Mouse (Mus musculus): ENCODE measurements around the gene Scfd2. TPM values are rescaled to one million over a fixed set of nuclear protein-coding genes. Genes with fewer than 3 reads are reported as not detected.

Gene Scfd2
- polyA plus RNA-seq, 1 experiment = 14.9 TPM

GRCm38 (mm10) chr5:74215125-74215524 is 316.4 kb downstream of the Scfd2 start:
- no peak for TF ChIP-seq POLR2A (IDR thresholded peaks at IDR 0.05; ENCODE audit: control insufficient read depth, low read depth, low read length)
- no peak for TF ChIP-seq CTCF (IDR thresholded peaks at IDR 0.05; ENCODE audit: control insufficient read depth, insufficient read depth, insufficient replicate concordance, low read depth, low read length)
- Histone ChIP-seq H3K27me3 (ENCODE audit: control insufficient read depth, insufficient read depth, low read length) (no peaks in the 10 kb centered on the region), H3K4me3 (ENCODE audit: control insufficient read depth, low read depth, low read length) (no peak overlapping the region), H3K27ac (ENCODE audit: control insufficient read depth, insufficient read depth, low read depth, low read length) (no peak overlapping the region), H3K36me3 (ENCODE audit: control insufficient read depth, insufficient read depth, low read length) (no peaks in the 10 kb centered on the region), H3K4me1 (ENCODE audit: control insufficient read depth, insufficient read depth, low read length) (no peaks in the 10 kb centered on the region)

GRCm38 (mm10) chr5:74214501-74215110 is 317.0 kb downstream of the Scfd2 start:
- no peak overlapping the region for H3K4me3 ChIP-seq (ENCODE audit: control insufficient read depth, low read depth, low read length)
- no peaks in the 10 kb centered on the region for H3K27me3 ChIP-seq (ENCODE audit: control insufficient read depth, insufficient read depth, low read length)
- H3K36me3 ChIP-seq (ENCODE audit: control insufficient read depth, insufficient read depth, low read length) = no peaks in the 10 kb centered on the region
- H3K27ac ChIP-seq (ENCODE audit: control insufficient read depth, insufficient read depth, low read depth, low read length) = no peak overlapping the region
- H3K4me1 ChIP-seq (ENCODE audit: control insufficient read depth, insufficient read depth, low read length) = no peaks in the 10 kb centered on the region
- TF ChIP-seq CTCF (IDR thresholded peaks at IDR 0.05; ENCODE audit: control insufficient read depth, insufficient read depth, insufficient replicate concordance, low read depth, low read length) (no peak), POLR2A (IDR thresholded peaks at IDR 0.05; ENCODE audit: control insufficient read depth, low read depth, low read length) (no peak)

- Histone ChIP-seq H3K4me1 (ENCODE audit: control insufficient read depth, insufficient read depth, low read length) (peaks cover 3% of the 10 kb centered on the region), H3K27ac (ENCODE audit: control insufficient read depth, insufficient read depth, low read depth, low read length) (no peak overlapping the region), H3K27me3 (ENCODE audit: control insufficient read depth, insufficient read depth, low read length) (no peaks in the 10 kb centered on the region), H3K4me3 (ENCODE audit: control insufficient read depth, low read depth, low read length) (no peak overlapping the region), H3K36me3 (ENCODE audit: control insufficient read depth, insufficient read depth, low read length) (no peaks in the 10 kb centered on the region)
- TF ChIP-seq POLR2A (IDR thresholded peaks at IDR 0.05; ENCODE audit: control insufficient read depth, low read depth, low read length) = no peak
- no peak for TF ChIP-seq CTCF (IDR thresholded peaks at IDR 0.05; ENCODE audit: control insufficient read depth, insufficient read depth, insufficient replicate concordance, low read depth, low read length)
Measured at GRCm38 (mm10) chr5:74211346-74211745, 320.2 kb downstream of the Scfd2 start.

- TF ChIP-seq CTCF (IDR thresholded peaks at IDR 0.05; ENCODE audit: control insufficient read depth, insufficient read depth, insufficient replicate concordance, low read depth, low read length) (no peak), POLR2A (IDR thresholded peaks at IDR 0.05; ENCODE audit: control insufficient read depth, low read depth, low read length) (no peak)
- Histone ChIP-seq H3K36me3 (ENCODE audit: control insufficient read depth, insufficient read depth, low read length) (no peaks in the 10 kb centered on the region), H3K27me3 (ENCODE audit: control insufficient read depth, insufficient read depth, low read length) (no peaks in the 10 kb centered on the region), H3K27ac (ENCODE audit: control insufficient read depth, insufficient read depth, low read depth, low read length) (no peak overlapping the region), H3K4me3 (ENCODE audit: control insufficient read depth, low read depth, low read length) (no peak overlapping the region), H3K4me1 (ENCODE audit: control insufficient read depth, insufficient read depth, low read length) (peaks cover 3% of the 10 kb centered on the region)
Measured at GRCm38 (mm10) chr5:74209640-74210039, 321.9 kb downstream of the Scfd2 start.

GRCm38 (mm10) chr5:74208438-74208837 is 323.1 kb downstream of the Scfd2 start:
- TF ChIP-seq POLR2A (IDR thresholded peaks at IDR 0.05; ENCODE audit: control insufficient read depth, low read depth, low read length) = no peak
- H3K27ac ChIP-seq (ENCODE audit: control insufficient read depth, insufficient read depth, low read depth, low read length) = no peak overlapping the region
- H3K27me3 ChIP-seq (ENCODE audit: control insufficient read depth, insufficient read depth, low read length) = no peaks in the 10 kb centered on the region
- H3K36me3 ChIP-seq (ENCODE audit: control insufficient read depth, insufficient read depth, low read length) = no peaks in the 10 kb centered on the region
- peaks cover 3% of the 10 kb centered on the region for H3K4me1 ChIP-seq (ENCODE audit: control insufficient read depth, insufficient read depth, low read length)
- no peak overlapping the region for H3K4me3 ChIP-seq (ENCODE audit: control insufficient read depth, low read depth, low read length)

- Histone ChIP-seq H3K36me3 (ENCODE audit: control insufficient read depth, insufficient read depth, low read length) (no peaks in the 10 kb centered on the region), H3K4me3 (ENCODE audit: control insufficient read depth, low read depth, low read length) (no peak overlapping the region), H3K4me1 (ENCODE audit: control insufficient read depth, insufficient read depth, low read length) (peaks cover 3% of the 10 kb centered on the region), H3K27ac (ENCODE audit: control insufficient read depth, insufficient read depth, low read depth, low read length) (no peak overlapping the region), H3K27me3 (ENCODE audit: control insufficient read depth, insufficient read depth, low read length) (no peaks in the 10 kb centered on the region)
- TF ChIP-seq POLR2A (IDR thresholded peaks at IDR 0.05; ENCODE audit: control insufficient read depth, low read depth, low read length) (no peak), CTCF (IDR thresholded peaks at IDR 0.05; ENCODE audit: control insufficient read depth, insufficient read depth, insufficient replicate concordance, low read depth, low read length) (no peak)
Measured at GRCm38 (mm10) chr5:74207209-74207608, 324.4 kb downstream of the Scfd2 start.

GRCm38 (mm10) chr5:74206649-74207048 is 324.9 kb downstream of the Scfd2 start:
- no peak overlapping the region for H3K4me3 ChIP-seq (ENCODE audit: control insufficient read depth, low read depth, low read length)
- H3K4me1 ChIP-seq (ENCODE audit: control insufficient read depth, insufficient read depth, low read length) = peaks cover 3% of the 10 kb centered on the region
- TF ChIP-seq CTCF (IDR thresholded peaks at IDR 0.05; ENCODE audit: control insufficient read depth, insufficient read depth, insufficient replicate concordance, low read depth, low read length) (no peak), POLR2A (IDR thresholded peaks at IDR 0.05; ENCODE audit: control insufficient read depth, low read depth, low read length) (no peak)
- no peaks in the 10 kb centered on the region for H3K27me3 ChIP-seq (ENCODE audit: control insufficient read depth, insufficient read depth, low read length)
- no peaks in the 10 kb centered on the region for H3K36me3 ChIP-seq (ENCODE audit: control insufficient read depth, insufficient read depth, low read length)
- H3K27ac ChIP-seq (ENCODE audit: control insufficient read depth, insufficient read depth, low read depth, low read length) = no peak overlapping the region

GRCm38 (mm10) chr5:74206038-74206437 is 325.5 kb downstream of the Scfd2 start:
- Histone ChIP-seq H3K4me1 (ENCODE audit: control insufficient read depth, insufficient read depth, low read length) (peaks cover 3% of the 10 kb centered on the region), H3K27ac (ENCODE audit: control insufficient read depth, insufficient read depth, low read depth, low read length) (no peak overlapping the region), H3K27me3 (ENCODE audit: control insufficient read depth, insufficient read depth, low read length) (no peaks in the 10 kb centered on the region), H3K36me3 (ENCODE audit: control insufficient read depth, insufficient read depth, low read length) (no peaks in the 10 kb centered on the region), H3K4me3 (ENCODE audit: control insufficient read depth, low read depth, low read length) (no peak overlapping the region)
- no peak for TF ChIP-seq CTCF (IDR thresholded peaks at IDR 0.05; ENCODE audit: control insufficient read depth, insufficient read depth, insufficient replicate concordance, low read depth, low read length)
- TF ChIP-seq POLR2A (IDR thresholded peaks at IDR 0.05; ENCODE audit: control insufficient read depth, low read depth, low read length) = no peak

Data from testis, adult 2 months (tissue).